In the genomic region with DNA sequence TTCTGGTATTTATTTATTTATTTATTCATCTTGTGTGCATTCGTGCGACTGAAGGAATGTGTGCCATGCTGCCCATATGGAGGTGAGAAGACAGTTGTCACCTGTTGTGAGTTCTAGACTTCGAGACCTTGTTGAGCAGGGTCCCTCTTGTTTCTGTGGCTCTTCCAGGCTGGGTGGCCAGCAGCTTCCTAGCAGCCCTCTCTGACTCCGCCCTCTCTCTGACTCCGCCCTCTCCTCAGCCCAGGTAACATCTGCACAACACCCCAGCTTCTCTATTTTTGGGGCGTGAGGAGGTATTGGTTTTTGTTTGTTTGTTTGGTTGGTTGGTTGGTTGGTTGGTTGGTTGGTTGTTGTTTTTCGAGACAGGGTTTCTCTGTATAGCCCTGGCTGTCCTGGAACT, we compare ENCODE assay signal across 23 mouse cellular contexts. TPM values are rescaled to one million over a fixed set of nuclear protein-coding genes. Genes with fewer than 3 reads are reported as not detected.
DNase-seq lines count a peak whose midpoint lies in the region; ATAC-seq and TF ChIP-seq lines count a peak whose summit lies in the region.
"Had no signal": no experiment of that assay in that cellular context is flagged by ENCODE, and none has a peak within 500 bp of the region (broad histone marks: within the 10 kb centered on the region; RNA-seq: fewer than 3 reads in every experiment).

No protein-coding gene starts in this region.

- H3K9me3 ChIP-seq in liver, postnatal 0 days (ENCODE audit: low read length): no peaks in the 10 kb centered on the region
- H3K9me3 ChIP-seq in hindbrain, postnatal 0 days (ENCODE audit: low read length): no peaks in the 10 kb centered on the region
- H3K9me3 ChIP-seq: embryonic facial prominence, embryonic 10.5 days; forebrain, embryonic 15.5 days; G1E; hindbrain, embryonic 10.5 days had no signal

- H3K27me3 ChIP-seq in liver, postnatal 0 days (ENCODE audit: insufficient read depth, low read length): no peaks in the 10 kb centered on the region; the same call in 1 of the 2 replicates
- no peaks in the 10 kb centered on the region for H3K27me3 ChIP-seq in hindbrain, postnatal 0 days (ENCODE audit: insufficient read depth, low read length)
- H3K27me3 ChIP-seq: forebrain, embryonic 15.5 days had no signal

- no peak overlapping the region for H3K27ac ChIP-seq in liver, postnatal 0 days (ENCODE audit: low read depth)
- no peak overlapping the region for H3K27ac ChIP-seq in hindbrain, postnatal 0 days
- H3K27ac ChIP-seq: embryonic facial prominence, embryonic 10.5 days; forebrain, embryonic 15.5 days; heart, adult 2 months; hindbrain, embryonic 10.5 days; hindbrain, embryonic 14.5 days had no signal

- no peaks in the 10 kb centered on the region for H3K4me1 ChIP-seq in liver, postnatal 0 days (ENCODE audit: insufficient read depth)
- H3K4me1 ChIP-seq in hindbrain, postnatal 0 days (ENCODE audit: insufficient read depth, low read length): no peaks in the 10 kb centered on the region
- H3K4me1 ChIP-seq: embryonic facial prominence, embryonic 10.5 days; forebrain, embryonic 15.5 days; hindbrain, embryonic 10.5 days had no signal

- H3K9ac ChIP-seq in liver, postnatal 0 days (replicated peaks): no peak overlapping the region
- no peak overlapping the region for H3K9ac ChIP-seq in hindbrain, postnatal 0 days (replicated peaks; ENCODE audit: low read length)
- H3K9ac ChIP-seq: forebrain, embryonic 15.5 days; hindbrain, embryonic 14.5 days had no signal

- no peak for ATAC-seq in liver, postnatal 0 days
- ATAC-seq in erythroblast, adult 5-6 weeks (replicated peaks; ENCODE audit: low FRiP score, poor library complexity, severe bottlenecking): peak; percentile 74
- no peak for ATAC-seq in hindbrain, postnatal 0 days
- ATAC-seq: activated CD4-positive, CD25-positive, alpha-beta regulatory T cell, adult 4 months; CD4-positive, CD25-positive, alpha-beta regulatory T cell, adult 4 months; forebrain, embryonic 15.5 days; inflammation-experienced regulatory T-cells, adult 6 months; intestine, postnatal 0 days had no signal

- DNase-seq in liver (peak; percentile 45), ES-CJ7 (ENCODE audit: low read depth, low spot score) (peak; percentile 59)
- DNase-seq in liver, postnatal 0 days: no peak
- no peak for DNase-seq in lung, postnatal 14 days
- DNase-seq in hindbrain, postnatal 0 days (ENCODE audit: low spot score): no peak
- DNase-seq in testis, postnatal 10 days (ENCODE audit: low spot score): no peak
- DNase-seq: adrenal gland, postnatal 14 days; cerebellum, adult 2 months; cerebellum, postnatal 10 days; heart, adult 2 months had no signal

- no peaks in the 10 kb centered on the region for H3K36me3 ChIP-seq in liver, postnatal 0 days (replicated peaks; ENCODE audit: insufficient read depth, low read length)
- no peaks in the 10 kb centered on the region for H3K36me3 ChIP-seq in hindbrain, postnatal 0 days (ENCODE audit: insufficient read depth, low read length)
- H3K36me3 ChIP-seq: embryonic facial prominence, embryonic 10.5 days; forebrain, embryonic 15.5 days; G1E; hindbrain, embryonic 10.5 days had no signal

- no peak overlapping the region for H3K4me3 ChIP-seq in liver, postnatal 0 days (ENCODE audit: low read depth, low read length)
- H3K4me3 ChIP-seq in hindbrain, postnatal 0 days (ENCODE audit: low read length): no peak overlapping the region
- H3K4me3 ChIP-seq: embryonic facial prominence, embryonic 10.5 days; erythroblast, embryonic 14.5 days; forebrain, embryonic 15.5 days; heart, adult 2 months; hindbrain, embryonic 10.5 days had no signal

- no peak for TF ChIP-seq CTCF in liver, postnatal 0 days (IDR thresholded peaks at IDR 0.05; ENCODE audit: low read depth)
- TF ChIP-seq CTCF in hindbrain, postnatal 0 days (IDR thresholded peaks at IDR 0.05; ENCODE audit: low read depth): no peak

- WGBS in liver, postnatal 0 days (ENCODE audit: insufficient replicate concordance): 80% methylated on average over 7 of the region's 7 CpGs
- WGBS in hindbrain, postnatal 0 days: 84% methylated on average over 7 of the region's 7 CpGs

- TF ChIP-seq EP300 in liver, postnatal 0 days (IDR thresholded peaks at IDR 0.05; ENCODE audit: low read depth): no peak

- no peak overlapping the region for H3K4me2 ChIP-seq in liver, postnatal 0 days (ENCODE audit: low read depth, low read length)
- H3K4me2 ChIP-seq in hindbrain, postnatal 0 days (ENCODE audit: low read depth, low read length): no peak overlapping the region
- H3K4me2 ChIP-seq: forebrain, embryonic 15.5 days; heart, embryonic 11.5 days; hindbrain, embryonic 14.5 days had no signal

RNA-seq across cellular contexts. Expression of gene Ubtf, which starts 8.3 kb away (rescaled TPM):
- polyA plus RNA-seq in liver, postnatal 0 days (2015; fragmentation: Nextera tagmentation; extraction: Ambion mirVana): 32.4 and 32.5 TPM in 2 replicates
- 19.0 and 22.8 TPM in 2 replicates for total RNA-seq in erythroblast, adult 5-6 weeks (2015; ENCODE audit: low replicate concordance)
- total RNA-seq in erythroblast, adult 5-6 weeks (2017; ENCODE audit: low replicate concordance): 119 and 258 TPM in 2 replicates
- 53.7 and 63.7 TPM in 2 replicates for total RNA-seq in hindbrain, postnatal 0 days (2014; rRNA removed)
- polyA plus RNA-seq in hindbrain, postnatal 0 days (2015; fragmentation: Nextera tagmentation; extraction: Ambion mirVana): 74.6 and 76.1 TPM in 2 replicates

RNA-seq across cellular contexts. Expression of gene Atxn7l3, which starts 31.4 kb away (rescaled TPM):
- 4.5 and 4.6 TPM in 2 replicates for polyA plus RNA-seq in liver, postnatal 0 days (2015; fragmentation: Nextera tagmentation; extraction: Ambion mirVana)
- 6.3 and 10.4 TPM in 2 replicates for total RNA-seq in erythroblast, adult 5-6 weeks (2015; ENCODE audit: low replicate concordance)
- total RNA-seq in erythroblast, adult 5-6 weeks (2017; ENCODE audit: low replicate concordance): 5.7 and 9.3 TPM in 2 replicates
- 146 and 149 TPM in 2 replicates for total RNA-seq in hindbrain, postnatal 0 days (2014; rRNA removed)
- 22.8 and 23.7 TPM in 2 replicates for polyA plus RNA-seq in hindbrain, postnatal 0 days (2015; fragmentation: Nextera tagmentation; extraction: Ambion mirVana)

RNA-seq across cellular contexts. Expression of gene Slc4a1, which starts 38.2 kb away (rescaled TPM):
- polyA plus RNA-seq in liver, postnatal 0 days (2015; fragmentation: Nextera tagmentation; extraction: Ambion mirVana): 311 and 329 TPM in 2 replicates
- 4,977 and 5,433 TPM in 2 replicates for total RNA-seq in erythroblast, adult 5-6 weeks (2015; ENCODE audit: low replicate concordance)
- total RNA-seq in erythroblast, adult 5-6 weeks (2017; ENCODE audit: low replicate concordance): 6,454 and 7,565 TPM in 2 replicates
- total RNA-seq in hindbrain, postnatal 0 days (2014; rRNA removed): 0.22 and 0.84 TPM in 2 replicates
- polyA plus RNA-seq in hindbrain, postnatal 0 days (2015; fragmentation: Nextera tagmentation; extraction: Ambion mirVana): 0.48 and 0.54 TPM in 2 replicates
- polyA plus RNA-seq: CD4-positive, CD25-positive, alpha-beta regulatory T cell, adult 4 months had no signal

RNA-seq across cellular contexts. Expression of gene Tmub2, which starts 43.1 kb away (rescaled TPM):
- 19.4 and 20.8 TPM in 2 replicates for polyA plus RNA-seq in liver, postnatal 0 days (2015; fragmentation: Nextera tagmentation; extraction: Ambion mirVana)
- 15.9 and 17.1 TPM in 2 replicates for total RNA-seq in erythroblast, adult 5-6 weeks (2015; ENCODE audit: low replicate concordance)
- 17.0 and 28.0 TPM in 2 replicates for total RNA-seq in erythroblast, adult 5-6 weeks (2017; ENCODE audit: low replicate concordance)
- 81.8 and 92.7 TPM in 2 replicates for total RNA-seq in hindbrain, postnatal 0 days (2014; rRNA removed)
- polyA plus RNA-seq in hindbrain, postnatal 0 days (2015; fragmentation: Nextera tagmentation; extraction: Ambion mirVana): 71.0 and 72.2 TPM in 2 replicates

RNA-seq across cellular contexts. Expression of gene Asb16, which starts 59.3 kb away (rescaled TPM):
- not detected in 2 replicates for polyA plus RNA-seq in liver, postnatal 0 days (2015; fragmentation: Nextera tagmentation; extraction: Ambion mirVana)
- total RNA-seq in erythroblast, adult 5-6 weeks (2015; ENCODE audit: low replicate concordance): not detected in 2 replicates
- not detected in 2 replicates for total RNA-seq in erythroblast, adult 5-6 weeks (2017; ENCODE audit: low replicate concordance)
- 2.2 and 2.6 TPM in 2 replicates for total RNA-seq in hindbrain, postnatal 0 days (2014; rRNA removed)
- polyA plus RNA-seq in hindbrain, postnatal 0 days (2015; fragmentation: Nextera tagmentation; extraction: Ambion mirVana): 0.29 and 0.41 TPM in 2 replicates
- polyA plus RNA-seq: activated CD4-positive, CD25-positive, alpha-beta regulatory T cell, adult 4 months; CD4-positive, CD25-positive, alpha-beta regulatory T cell, adult 4 months; forebrain, embryonic 11.5 days; forebrain, embryonic 15.5 days; G1E; inflammation-experienced regulatory T-cells, adult 6 months had no signal

Comparison
In these comparisons a context has a peak if more than half of its experiments do, and no peak if none do; other contexts are left out.
1. DNase-seq: peak in liver (single experiment) and ES-CJ7 (single experiment); none in liver, postnatal 0 days (single experiment), lung, postnatal 14 days (single experiment), hindbrain, postnatal 0 days (single experiment) and testis, postnatal 10 days (single experiment).
2. RNA of gene Atxn7l3, which starts 31.4 kb away (total RNA-seq): 146 to 149 TPM in hindbrain, postnatal 0 days; 5.7 to 10.4 TPM in erythroblast, adult 5-6 weeks; every median in the first group is over 10 times any median in the second.
3. RNA of gene Slc4a1, which starts 38.2 kb away (total RNA-seq): 4,977 to 7,565 TPM in erythroblast, adult 5-6 weeks; 0.22 to 0.84 TPM in hindbrain, postnatal 0 days; every median in the first group is over 1,000 times any median in the second.